Mouse (Mus musculus): ENCODE results near the gene Braf.

GRCm38 (mm10) chr6:39607365-39607764 lies 117.9 kb downstream of the Braf start:
- TF ChIP-seq CTCF (IDR thresholded peaks at IDR 0.05; ENCODE audit: low read depth, low read length) (no peak), GATA2 (IDR thresholded peaks at IDR 0.05; ENCODE audit: borderline replicate concordance, low read depth, low read length) (no peak), GATA1 (IDR thresholded peaks at IDR 0.05; ENCODE audit: borderline replicate concordance, low read length) (no peak), POLR2AphosphoS5 (IDR thresholded peaks at IDR 0.05; ENCODE audit: insufficient replicate concordance, low read depth, low read length) (no peak)

All from G1E (cell line).